Mouse (Mus musculus) thymus, postnatal 4 days (tissue): ENCODE measurements at regions not wholly inside any gene's neighbourhood (a gene's known extent, or its start where the extent isn't known, plus 50 kb on each side); places are given as distances from the start of the nearest gene placed in this dataset.

ENCODE experiments used
- DNase-seq: peaks from one replicate; pipeline ENCODE4 v3.0.0; 2021

GRCm38 (mm10) chr2:131734740-131735378 lies 124.7 kb downstream of the Erv3 start:
- no peak for DNase-seq

DNA sequence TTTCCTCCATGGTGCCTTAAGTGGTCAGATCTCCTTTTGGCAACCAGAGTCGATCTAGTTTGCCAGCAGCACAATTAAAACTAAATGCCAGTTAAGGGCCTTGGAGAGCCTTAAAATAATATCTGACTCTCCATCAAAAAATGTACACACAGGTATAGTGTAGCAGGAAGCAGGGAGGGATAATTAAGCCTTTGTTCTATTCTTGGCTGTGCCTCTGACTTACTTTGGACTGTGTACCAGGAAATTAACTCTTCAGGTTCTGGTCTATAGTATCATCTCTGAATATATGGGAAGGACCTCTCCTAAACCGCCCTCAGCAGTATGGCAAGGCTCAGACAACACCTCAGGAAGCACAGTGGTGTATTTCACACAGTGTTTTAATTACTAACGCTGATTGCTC lies 133.0 kb downstream of the Erv3 start:
- no peak for DNase-seq

DNA sequence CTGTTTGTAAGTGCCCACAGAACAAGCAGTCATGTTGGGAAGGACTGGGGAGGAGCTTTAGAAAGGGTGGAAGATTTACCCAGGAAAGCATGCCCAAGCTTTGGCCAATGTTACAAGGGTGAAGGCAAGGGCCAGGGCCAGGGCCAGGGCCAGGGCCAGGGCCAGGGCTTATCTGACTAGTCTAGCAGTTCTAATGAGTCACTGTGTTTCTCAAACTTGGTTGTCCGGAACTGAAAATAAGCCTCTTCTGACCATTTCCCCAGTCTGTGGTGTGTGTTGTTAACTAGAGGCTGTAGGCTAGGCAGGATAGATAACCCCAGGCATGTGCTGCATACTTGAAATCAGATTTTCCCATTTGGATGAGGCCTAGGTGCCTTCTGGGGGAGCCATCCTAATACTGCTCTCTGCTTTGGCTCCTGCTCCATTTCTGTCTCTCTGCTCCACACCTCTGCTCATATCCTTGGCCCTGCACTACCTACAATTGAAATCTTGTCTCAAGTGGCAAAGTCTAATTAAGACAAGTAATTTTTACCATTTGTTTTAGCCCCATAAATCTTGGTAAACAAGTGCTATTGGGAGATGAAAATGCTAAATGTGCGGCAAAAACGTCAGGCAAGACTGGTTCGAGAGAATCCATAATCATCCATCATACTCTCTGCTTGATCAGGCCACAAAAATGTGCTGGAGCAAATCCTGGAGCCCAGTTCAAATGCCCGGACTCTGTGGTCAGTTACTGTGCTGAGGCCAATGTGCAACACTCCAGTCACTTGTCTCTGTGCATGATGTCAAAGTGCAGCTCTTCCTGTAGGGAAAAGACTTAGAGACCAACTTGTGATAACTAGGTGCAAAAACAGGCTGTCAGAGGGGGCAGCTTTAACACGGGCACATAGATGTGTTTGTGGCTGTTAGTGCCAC lies 137.7 kb downstream of the Erv3 start:
- DNase-seq = no peak

DNA sequence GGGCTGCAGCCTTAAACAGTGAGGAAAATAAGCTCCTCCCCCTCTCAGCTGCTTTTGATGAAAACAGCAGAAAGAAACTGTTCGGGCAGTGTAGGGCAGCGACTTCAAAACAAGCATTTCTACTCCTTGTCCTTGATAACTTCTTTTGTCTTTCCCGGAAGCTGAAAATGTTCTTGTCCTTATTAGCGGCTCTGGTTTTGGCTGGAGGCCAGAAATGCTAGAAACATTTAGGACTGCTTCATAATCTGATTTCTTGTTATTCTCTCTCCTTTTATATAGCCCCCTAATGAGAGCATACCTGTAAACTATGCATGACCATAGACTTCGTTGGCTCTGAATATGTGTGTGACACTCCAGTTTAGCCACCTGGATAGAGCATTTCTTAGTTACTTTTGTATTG lies 142.0 kb downstream of the Erv3 start:
- no peak for DNase-seq

DNA sequence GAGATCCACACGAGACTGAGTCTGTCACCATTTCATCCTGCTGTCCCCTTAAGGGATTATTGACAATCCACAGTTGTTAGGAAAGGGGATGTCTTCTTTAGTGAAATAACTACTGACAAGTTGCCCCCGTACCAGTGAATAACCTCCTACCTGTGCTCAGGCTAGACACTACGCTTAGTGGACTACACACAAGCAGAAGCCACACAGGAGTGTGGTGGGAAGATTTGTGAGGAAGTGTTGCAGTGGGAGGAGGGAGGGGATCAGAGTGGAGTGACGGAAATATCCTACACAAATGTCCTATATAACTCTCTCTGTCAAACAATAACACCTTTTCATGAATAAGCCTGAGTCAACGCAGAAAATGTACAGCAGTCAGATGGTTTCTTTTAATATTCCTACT lies 142.7 kb downstream of the Erv3 start:
- no peak for DNase-seq

DNA sequence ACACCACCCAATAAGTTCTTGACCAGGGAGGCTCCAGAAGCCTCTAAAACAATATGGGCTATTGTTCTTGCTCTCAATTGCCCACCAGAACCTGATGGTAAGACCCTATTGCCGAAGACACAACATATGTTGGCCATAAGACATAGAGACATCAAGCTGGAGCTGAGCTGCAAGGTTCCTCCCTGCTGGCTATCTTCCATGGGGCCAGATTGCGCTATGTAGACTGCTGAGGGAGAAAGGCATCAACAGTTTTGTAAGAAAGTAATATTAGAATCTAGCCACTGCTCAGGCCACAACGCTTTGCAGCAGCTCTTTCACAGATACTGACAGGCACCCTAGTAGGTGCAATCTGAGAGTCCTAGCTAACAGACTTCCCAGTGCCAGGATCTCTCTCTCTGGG lies 144.2 kb downstream of the Erv3 start:
- no peak for DNase-seq

DNA sequence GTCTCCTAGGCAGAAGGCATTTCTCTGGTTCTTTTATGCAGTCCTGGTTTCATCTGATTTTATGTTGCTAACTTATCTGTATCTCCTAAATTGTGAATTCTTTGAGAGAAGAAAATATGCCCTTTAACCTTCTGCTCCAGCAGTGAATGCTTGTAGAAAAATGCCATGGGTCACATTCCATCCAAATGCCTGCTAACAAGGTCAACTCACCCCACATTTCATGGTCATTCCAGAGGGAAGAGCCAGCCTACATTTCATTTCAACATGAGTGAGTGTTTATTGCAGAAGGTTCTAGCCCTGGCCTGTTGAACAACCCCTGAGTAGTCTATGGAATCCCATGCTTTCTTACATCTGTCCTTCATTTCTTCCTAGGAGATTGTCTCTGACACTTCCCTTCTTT lies 147.7 kb downstream of the Erv3 start:
- no peak for DNase-seq

DNA sequence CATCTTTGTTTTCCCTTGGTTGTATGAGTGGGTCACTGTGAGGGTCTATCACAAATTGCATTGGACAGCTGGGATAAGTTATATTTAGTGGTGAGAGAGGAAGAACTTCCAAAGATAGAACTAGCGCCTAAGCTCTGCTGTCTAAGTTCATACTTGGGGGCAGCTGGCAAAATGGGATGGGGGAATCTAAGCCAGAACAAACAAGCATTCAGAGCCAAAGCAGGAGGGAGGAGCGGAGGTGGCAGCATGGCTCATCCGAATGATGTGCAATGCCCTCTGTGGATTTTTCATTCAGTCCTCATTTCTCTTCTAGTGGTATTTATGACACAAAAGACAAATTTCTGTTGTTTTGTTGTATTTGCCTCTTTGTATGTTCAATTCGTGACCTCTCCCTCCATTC lies 144.5 kb upstream of the Adra1d start:
- DNase-seq = no peak

DNA sequence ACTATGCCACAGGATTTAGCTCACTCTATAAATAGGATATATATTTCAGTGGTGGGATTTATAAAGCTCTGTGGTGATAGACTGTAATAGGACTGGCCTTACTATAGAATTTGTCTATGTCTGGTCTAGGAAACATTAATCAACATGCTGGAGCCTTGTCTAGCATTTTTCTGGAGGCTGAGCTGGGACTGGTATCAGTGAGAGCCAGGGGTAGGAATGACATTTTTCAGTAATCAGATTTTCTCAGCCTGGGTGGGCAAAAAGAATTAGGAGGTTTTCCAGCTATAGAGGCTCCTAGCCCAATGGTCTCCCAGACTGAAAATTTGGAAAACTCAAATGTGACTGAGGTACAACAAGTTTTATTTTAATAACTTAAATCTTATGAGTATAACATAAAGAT lies 142.3 kb upstream of the Adra1d start:
- no peak for DNase-seq

- DNase-seq = no peak
These were observed 140.1 kb upstream of the Adra1d start for GRCm38 (mm10) chr2:131702146-131702545.

DNA sequence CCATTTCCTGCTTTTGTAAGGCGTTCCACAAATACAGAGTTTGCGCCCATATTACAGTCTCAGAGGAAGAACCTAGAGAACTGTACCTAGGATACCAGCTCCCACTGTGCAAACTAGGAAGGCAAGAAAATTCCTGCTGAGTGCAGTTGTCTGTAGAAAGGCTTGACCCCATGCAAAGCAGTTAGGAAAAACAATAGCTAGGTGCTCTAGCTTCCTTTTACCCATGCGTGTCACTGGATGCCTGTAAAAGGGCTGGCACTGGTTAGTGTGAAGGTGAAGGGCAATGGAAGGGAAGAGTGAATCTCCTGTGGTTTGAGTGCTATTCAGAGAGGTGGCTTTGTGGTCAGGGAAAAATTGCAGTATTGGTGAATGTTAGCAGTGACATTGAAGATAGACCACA lies 137.7 kb upstream of the Adra1d start:
- no peak for DNase-seq

DNA sequence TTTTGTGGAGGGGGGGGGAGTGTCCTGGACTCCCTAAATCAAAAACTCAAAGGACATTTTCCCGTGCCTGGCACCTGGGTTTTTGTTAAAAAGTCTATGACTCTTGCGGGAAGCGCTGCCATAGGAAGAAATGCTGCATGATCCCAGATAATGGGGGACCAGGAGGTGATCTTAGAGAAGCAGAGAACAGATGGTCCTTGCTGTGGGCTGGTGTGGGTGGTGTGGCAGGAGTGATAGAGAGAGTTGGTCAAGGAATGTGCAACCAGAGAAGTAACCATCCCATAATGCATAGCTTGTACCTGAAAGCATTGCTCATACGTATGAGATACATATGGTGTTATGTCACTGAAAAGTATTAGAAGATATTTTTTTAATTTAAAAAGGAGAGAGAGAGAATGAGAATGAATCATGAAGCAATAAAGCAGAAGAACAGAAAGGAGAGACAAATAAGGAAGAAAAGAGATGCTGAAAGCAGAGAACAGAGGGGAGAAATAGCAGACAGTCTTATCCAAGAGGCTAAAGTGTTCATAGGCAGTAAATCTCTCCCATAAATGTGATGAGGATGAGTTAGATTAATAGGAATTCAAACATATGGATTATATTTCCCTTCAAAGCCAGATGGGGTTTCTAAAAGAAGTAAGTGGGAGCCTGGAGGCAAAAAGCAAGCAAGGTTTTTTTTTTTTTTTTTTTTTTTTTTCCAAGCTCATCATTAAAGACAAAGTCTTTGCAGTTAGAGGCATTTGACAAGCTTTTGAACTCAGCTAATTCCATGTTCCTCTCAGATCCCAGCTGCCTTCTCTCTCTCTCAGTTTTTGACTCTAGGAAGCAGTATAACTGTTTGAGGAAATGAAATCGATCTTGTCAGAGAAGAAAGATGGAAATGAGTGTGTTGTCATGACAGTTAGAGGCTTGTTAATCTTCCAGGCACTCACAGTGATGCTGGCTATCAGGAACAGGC lies 136.2 kb upstream of the Adra1d start:
- DNase-seq = no peak

- no peak for DNase-seq
These were observed 134.2 kb upstream of the Adra1d start for GRCm38 (mm10) chr2:131696307-131696706.

DNA sequence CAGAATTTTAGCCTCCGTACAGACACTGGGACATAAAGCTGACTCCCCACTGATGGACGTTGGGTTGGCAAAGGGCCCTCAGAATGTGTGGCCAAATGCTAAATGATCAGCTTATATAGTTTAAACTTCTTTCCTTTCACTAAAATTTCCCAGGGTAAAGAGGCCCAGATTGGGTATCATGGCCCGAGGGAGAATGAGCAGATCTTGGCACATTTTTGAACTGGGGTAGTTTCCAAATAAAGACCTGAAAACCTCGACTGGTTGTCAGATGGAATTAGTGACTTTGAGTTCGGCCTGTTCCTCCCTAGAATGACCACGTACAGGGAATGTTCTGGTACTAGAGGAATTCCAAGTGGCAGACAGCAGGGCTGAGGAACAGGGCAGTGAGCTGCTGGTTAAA lies 127.9 kb upstream of the Adra1d start:
- DNase-seq = no peak

DNA sequence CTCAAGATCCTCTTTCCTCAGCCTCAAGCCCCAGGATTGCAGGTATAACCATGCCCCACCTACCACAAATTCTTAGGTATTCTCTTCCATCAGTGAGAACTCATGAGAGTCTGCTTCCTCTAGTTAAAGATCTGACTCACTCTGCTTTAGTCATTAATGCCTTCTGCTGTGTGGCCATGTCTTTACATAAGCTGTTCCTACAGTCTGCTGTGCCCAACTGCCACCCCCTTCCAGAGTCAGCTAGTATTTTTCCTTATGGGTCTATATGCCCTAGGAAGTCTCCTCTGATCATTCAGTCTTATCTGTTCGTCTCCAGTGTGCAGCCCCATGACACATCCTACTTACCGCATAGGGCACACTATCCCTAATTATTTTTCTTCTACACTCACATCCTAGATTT lies 126.2 kb upstream of the Adra1d start:
- DNase-seq = no peak

GRCm38 (mm10) chr2:131687449-131687848 lies 125.4 kb upstream of the Adra1d start:
- no peak for DNase-seq

DNA sequence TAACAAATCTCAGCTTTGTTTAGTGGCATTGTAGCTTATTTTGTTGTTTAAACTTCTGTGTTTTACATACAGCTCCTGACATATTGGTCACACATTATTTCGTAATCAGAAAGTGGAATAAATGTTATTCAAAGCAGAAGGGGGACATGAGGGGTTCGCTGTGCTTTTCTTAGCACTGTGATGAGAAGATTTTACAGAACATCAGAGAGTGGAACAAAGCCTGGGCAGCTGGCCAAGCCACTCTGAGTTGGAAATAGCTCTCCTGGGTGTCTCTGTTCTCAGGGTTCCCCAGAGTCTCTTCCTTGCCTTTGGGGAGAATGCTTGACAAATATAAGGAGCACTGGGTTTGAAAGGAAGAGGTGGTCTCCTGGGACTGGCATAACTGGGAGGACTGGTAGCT lies 124.7 kb upstream of the Adra1d start:
- DNase-seq = no peak

DNA sequence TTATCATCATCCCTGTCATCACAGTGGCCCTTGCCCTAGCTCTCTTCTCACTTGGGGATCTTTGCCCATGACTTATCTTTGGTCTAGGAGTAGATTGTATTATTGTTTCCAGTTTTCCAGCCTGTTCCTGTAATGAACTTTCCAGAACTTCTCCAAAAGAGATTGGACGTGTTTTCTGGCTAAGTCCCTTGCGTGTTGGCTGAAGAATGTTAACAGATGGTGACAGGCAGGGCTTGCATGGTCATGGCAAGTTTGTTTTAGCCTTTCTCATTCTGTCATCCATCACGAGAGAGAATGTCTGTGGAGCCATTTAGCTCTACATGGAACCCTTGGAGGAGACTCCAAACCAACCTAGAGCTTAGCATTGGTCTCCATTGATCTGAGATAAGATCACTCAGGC lies 123.2 kb upstream of the Adra1d start:
- no peak for DNase-seq

GRCm38 (mm10) chr2:131683734-131684133 lies 121.7 kb upstream of the Adra1d start:
- no peak for DNase-seq

- no peak for DNase-seq
These were observed 116.4 kb upstream of the Adra1d start for GRCm38 (mm10) chr2:131678484-131678883.

DNA sequence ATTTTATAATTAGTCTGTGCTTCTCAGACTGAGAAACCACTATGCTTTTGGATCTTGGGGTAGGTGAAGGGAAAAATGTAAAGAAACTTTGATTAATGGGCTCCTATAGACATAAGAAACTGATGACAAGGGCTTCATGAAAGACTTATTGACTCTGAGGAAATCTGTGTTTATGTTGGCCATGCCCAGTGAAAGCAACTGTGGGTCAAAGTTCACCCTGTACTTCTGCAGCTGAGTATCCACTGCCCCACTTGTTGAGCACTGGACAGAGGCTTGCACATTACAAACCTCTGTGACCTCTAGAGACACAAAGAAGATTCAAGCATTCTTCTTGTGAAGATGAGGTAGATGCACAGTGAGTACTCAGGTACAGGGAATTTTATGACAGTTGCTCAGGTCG lies 114.7 kb upstream of the Adra1d start:
- no peak for DNase-seq

GRCm38 (mm10) chr2:131674872-131675271 lies 112.8 kb upstream of the Adra1d start:
- no peak for DNase-seq

DNA sequence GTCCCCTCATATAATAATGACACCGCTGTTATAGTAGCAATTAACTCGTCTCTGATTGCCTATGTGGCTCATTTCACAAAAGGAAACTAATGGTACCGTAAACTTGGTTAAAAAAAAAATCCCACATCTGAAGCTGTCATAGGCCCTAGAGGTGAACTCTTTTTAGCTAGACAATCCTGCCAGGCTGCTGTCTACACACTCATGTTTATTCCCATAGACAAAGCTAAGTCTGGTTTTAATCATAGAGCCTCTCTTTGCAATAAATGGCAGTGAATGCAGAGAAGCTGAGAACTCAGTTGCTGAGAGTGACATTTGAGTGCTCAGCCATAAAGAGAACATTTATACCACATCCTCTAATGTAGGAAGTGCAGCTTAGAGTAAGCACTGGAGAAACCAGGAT lies 111.3 kb upstream of the Adra1d start:
- DNase-seq = no peak
